Mouse (Mus musculus) kidney, postnatal 4 days (tissue): ENCODE measurements around the gene Exoc3l4.

Source experiments
- DNase-seq, 2 experiments: peaks; one replicate each; pipeline ENCODE4 v3.0.0; 2021; ENCODE audit warnings: mixed read lengths in 2 of 2

Gene Exoc3l4

GRCm38 (mm10) chr12:111411631-111412355 lies 5.0 kb upstream of the Exoc3l4 start:
- DNase-seq = peak in 1 of 2 experiments; percentile 10

GRCm38 (mm10) chr12:111412581-111413284 lies 4.1 kb upstream of the Exoc3l4 start:
- DNase-seq = peak; percentile 53 to 67

- peak; percentile 95 to 96 for DNase-seq
Observed at GRCm38 (mm10) chr12:111413300-111413699, 3.5 kb upstream of the Exoc3l4 start.

GRCm38 (mm10) chr12:111419918-111420317 lies 3.1 kb downstream of the Exoc3l4 start:
- DNase-seq = no peak

GRCm38 (mm10) chr12:111420946-111421709 lies 4.3 kb downstream of the Exoc3l4 start:
- DNase-seq = peak in 1 of 2 experiments; percentile 52

- DNase-seq = no peak
Observed at GRCm38 (mm10) chr12:111422852-111423251, 6.0 kb downstream of the Exoc3l4 start.

- no peak for DNase-seq
Observed at GRCm38 (mm10) chr12:111423570-111424129, 6.8 kb downstream of the Exoc3l4 start.

- DNase-seq = no peak
Observed at GRCm38 (mm10) chr12:111424547-111424946, 7.7 kb downstream of the Exoc3l4 start.

- peak; percentile 97 to 98 for DNase-seq
Observed at GRCm38 (mm10) chr12:111425258-111425657, 8.4 kb downstream of the Exoc3l4 start.

- peak; percentile 96 to 98 for DNase-seq
Observed at GRCm38 (mm10) chr12:111425789-111426460, 9.1 kb downstream of the Exoc3l4 start.

- DNase-seq = peak; percentile 73 to 85
Observed at GRCm38 (mm10) chr12:111427438-111428113, 10.8 kb downstream of the Exoc3l4 start.

- peak in 1 of 2 experiments; percentile 46 for DNase-seq
Observed at GRCm38 (mm10) chr12:111428364-111428763, 11.5 kb downstream of the Exoc3l4 start.

GRCm38 (mm10) chr12:111428961-111429911 lies 12.4 kb downstream of the Exoc3l4 start:
- DNase-seq = peak; percentile 72 to 80

- peak; percentile 71 to 81 for DNase-seq
Observed at GRCm38 (mm10) chr12:111430049-111430867, 13.4 kb downstream of the Exoc3l4 start.

- DNase-seq = peak; percentile 68 to 79
Observed at GRCm38 (mm10) chr12:111430868-111431817, 14.3 kb downstream of the Exoc3l4 start.

GRCm38 (mm10) chr12:111432097-111432496 lies 15.3 kb downstream of the Exoc3l4 start:
- peak; percentile 61 to 69 for DNase-seq

- no peak for DNase-seq
Observed at GRCm38 (mm10) chr12:111432751-111433331, 16.0 kb downstream of the Exoc3l4 start.

GRCm38 (mm10) chr12:111434164-111434744 lies 17.4 kb downstream of the Exoc3l4 start:
- DNase-seq = no peak
